Mouse (Mus musculus) midbrain, embryonic 14.5 days (tissue): ENCODE data around the gene Zfyve9. TPM values are rescaled to one million over a fixed set of nuclear protein-coding genes. Genes with fewer than 3 reads are reported as not detected.
"Not testable (repeated sequence)": the region's sequence is repeated elsewhere in the genome, so short reads cannot be mapped to it uniquely, and the experiment has no call there.

Experiments used
- ATAC-seq: fragments of 200-750 bp; cut with Nextera tagmentation; 2 replicates; pipeline ENCODE4 v1.8.0; 2017; ENCODE audit warnings: moderate number of reproducible peaks, moderate library complexity; ENCODE audit not compliant: low FRiP score, low TSS enrichment
- DNase-seq: peaks from one replicate; pipeline ENCODE4 v3.0.0-alpha.2; 2015
- H3K27ac ChIP-seq: fragments of 300-500 bp; sonication (generic); replicated peaks from 2 replicates; pipeline ENCODE4 v1.5.1; 2014; ENCODE audit warnings: mild to moderate bottlenecking, low read depth, low read length, moderate library complexity
- H3K27me3 ChIP-seq: fragments of 300-500 bp; sonication (generic); 2 replicates; pipeline ENCODE4 v1.6.1; 2014; ENCODE audit warnings: low read length, control low read depth, mixed read lengths; ENCODE audit not compliant: control insufficient read depth, insufficient read depth
- H3K36me3 ChIP-seq: fragments of 300-500 bp; sonication (generic); 2 replicates; pipeline ENCODE4 v1.6.1; 2014; ENCODE audit warnings: low read length, control low read depth; ENCODE audit not compliant: control insufficient read depth, insufficient read depth
- H3K4me1 ChIP-seq: fragments of 300-500 bp; sonication (generic); 2 replicates; pipeline ENCODE4 v1.6.1; 2014; ENCODE audit warnings: mild to moderate bottlenecking, antibody characterized with exemption, low read length, control low read depth; ENCODE audit not compliant: control insufficient read depth, insufficient read depth
- H3K4me2 ChIP-seq: fragments of 300-500 bp; sonication (generic); 2 replicates; pipeline ENCODE4 v1.6.1; 2014; ENCODE audit warnings: mild to moderate bottlenecking, low read length, moderate library complexity
- H3K4me3 ChIP-seq: fragments of 300-500 bp; sonication (generic); replicated peaks from 2 replicates; pipeline ENCODE4 v1.5.1; 2014; ENCODE audit warnings: low read depth, low read length
- H3K9ac ChIP-seq: fragments of 300-500 bp; sonication (generic); replicated peaks from 2 replicates; pipeline ENCODE4 v1.6.1; 2014; ENCODE audit warnings: mild to moderate bottlenecking, low read length, moderate library complexity
- H3K9me3 ChIP-seq: fragments of 300-500 bp; sonication (generic); 2 replicates; pipeline ENCODE4 v1.6.1; 2016; ENCODE audit warnings: low read length, control low read depth, mixed read lengths; ENCODE audit not compliant: control insufficient read depth
- WGBS: fragments of 180-500 bp; shearing (Covaris S2); extraction: QIAGEN DNeasy Blood & Tissue Kit; methylation state at CpG from one replicate; pipeline ENCODE4 v1.1.7; 2014; 5-methylcytosine and 5-hydroxymethylcytosine counted together
- polyA plus RNA-seq: library from polyadenylated mRNA; unstranded; fragments of >200 nt; fragmentation: Nextera tagmentation; extraction: Ambion mirVana; gene quantifications from 2 replicates; pipeline ENCODE4 v1.2.1, GENCODE M21; 2014

Gene Zfyve9
- polyA plus RNA-seq, 1 experiment from 2014 or later: 7.9 TPM

- no peaks in the 10 kb centered on the region for H3K4me1 ChIP-seq
- H3K27me3 ChIP-seq: no peaks in the 10 kb centered on the region
- no peak for DNase-seq
- H3K4me3 ChIP-seq: no peak overlapping the region
- ATAC-seq: no peak
- no peaks in the 10 kb centered on the region for H3K9me3 ChIP-seq
- no peak overlapping the region for H3K27ac ChIP-seq
- no peak overlapping the region for H3K9ac ChIP-seq
- H3K4me2 ChIP-seq: no peak overlapping the region
- peaks cover 27% of the 10 kb centered on the region for H3K36me3 ChIP-seq
These were observed 89.1 kb downstream of the Zfyve9 start for GRCm38 (mm10) chr4:108691469-108691868.

- no peaks in the 10 kb centered on the region for H3K9me3 ChIP-seq
- H3K4me1 ChIP-seq: no peaks in the 10 kb centered on the region
- H3K27me3 ChIP-seq: no peaks in the 10 kb centered on the region
- 96% methylated on average over 3 of the region's 3 CpGs for WGBS
- no peak overlapping the region for H3K9ac ChIP-seq
- peaks cover 27% of the 10 kb centered on the region for H3K36me3 ChIP-seq
- no peak overlapping the region for H3K27ac ChIP-seq
- no peak overlapping the region for H3K4me2 ChIP-seq
- no peak overlapping the region for H3K4me3 ChIP-seq
- DNase-seq (no peak), ATAC-seq (no peak)
These were observed 90.1 kb downstream of the Zfyve9 start for GRCm38 (mm10) chr4:108690479-108690878.

- DNase-seq, H3K4me1 ChIP-seq, H3K27ac ChIP-seq, H3K9ac ChIP-seq, H3K4me3 ChIP-seq, ATAC-seq, H3K9me3 ChIP-seq, H3K27me3 ChIP-seq, H3K4me2 ChIP-seq: not testable (repeated sequence)
- H3K36me3 ChIP-seq: peaks cover 31% of the 10 kb centered on the region
- WGBS: 89% methylated on average over 6 of the region's 7 CpGs
These were observed 93.5 kb downstream of the Zfyve9 start for GRCm38 (mm10) chr4:108687098-108687497.

- DNase-seq (no peak), ATAC-seq (no peak)
- Histone ChIP-seq H3K4me1 (no peaks in the 10 kb centered on the region), H3K4me3 (no peak overlapping the region), H3K27ac (no peak overlapping the region), H3K27me3 (no peaks in the 10 kb centered on the region), H3K36me3 (peaks cover 32% of the 10 kb centered on the region), H3K4me2 (no peak overlapping the region), H3K9ac (no peak overlapping the region), H3K9me3 (no peaks in the 10 kb centered on the region)
- WGBS: 55% methylated on average over 3 of the region's 3 CpGs
These were observed 94.4 kb downstream of the Zfyve9 start for GRCm38 (mm10) chr4:108686156-108686555.

- Histone ChIP-seq H3K9me3 (no peaks in the 10 kb centered on the region), H3K9ac (no peak overlapping the region), H3K27ac (no peak overlapping the region), H3K4me2 (no peak overlapping the region), H3K4me3 (no peak overlapping the region), H3K36me3 (peaks cover 12% of the 10 kb centered on the region), H3K4me1 (no peaks in the 10 kb centered on the region), H3K27me3 (no peaks in the 10 kb centered on the region)
- WGBS: 85% methylated on average over 2 of the region's 2 CpGs
- DNase-seq: peak; percentile 67
- no peak for ATAC-seq
These were observed 116.2 kb downstream of the Zfyve9 start for GRCm38 (mm10) chr4:108664407-108664806.

GRCm38 (mm10) chr4:108638752-108639151, 141.8 kb downstream of the Zfyve9 start:
- no peaks in the 10 kb centered on the region for H3K4me1 ChIP-seq
- H3K27ac ChIP-seq: no peak overlapping the region
- DNase-seq: no peak
- peaks cover 49% of the 10 kb centered on the region for H3K36me3 ChIP-seq
- H3K9ac ChIP-seq: no peak overlapping the region
- no peaks in the 10 kb centered on the region for H3K27me3 ChIP-seq
- H3K9me3 ChIP-seq: no peaks in the 10 kb centered on the region
- 88% methylated on average over 5 of the region's 5 CpGs for WGBS
- no peak for ATAC-seq
- no peak overlapping the region for H3K4me3 ChIP-seq
- H3K4me2 ChIP-seq: no peak overlapping the region

- no peak overlapping the region for H3K4me3 ChIP-seq
- no peaks in the 10 kb centered on the region for H3K27me3 ChIP-seq
- no peak overlapping the region for H3K4me2 ChIP-seq
- no peaks in the 10 kb centered on the region for H3K9me3 ChIP-seq
- DNase-seq (no peak), ATAC-seq (no peak)
- H3K9ac ChIP-seq: no peak overlapping the region
- H3K4me1 ChIP-seq: no peaks in the 10 kb centered on the region
- H3K36me3 ChIP-seq: peaks cover 51% of the 10 kb centered on the region
- WGBS: 80% methylated on average over 3 of the region's 3 CpGs
- no peak overlapping the region for H3K27ac ChIP-seq
These were observed 142.9 kb downstream of the Zfyve9 start for GRCm38 (mm10) chr4:108637721-108638120.

GRCm38 (mm10) chr4:108635101-108635500, 145.5 kb downstream of the Zfyve9 start:
- no peaks in the 10 kb centered on the region for H3K27me3 ChIP-seq
- no peaks in the 10 kb centered on the region for H3K9me3 ChIP-seq
- DNase-seq: no peak

GRCm38 (mm10) chr4:108634696-108635095, 145.9 kb downstream of the Zfyve9 start:
- H3K27me3 ChIP-seq: no peaks in the 10 kb centered on the region
- H3K4me3 ChIP-seq: no peak overlapping the region
- no peaks in the 10 kb centered on the region for H3K4me1 ChIP-seq
- no peak for DNase-seq
- WGBS: 62% methylated on average over 4 of the region's 4 CpGs
- no peaks in the 10 kb centered on the region for H3K9me3 ChIP-seq
- peaks cover 67% of the 10 kb centered on the region for H3K36me3 ChIP-seq
- no peak overlapping the region for H3K27ac ChIP-seq
- no peak overlapping the region for H3K4me2 ChIP-seq
- no peak for ATAC-seq
- no peak overlapping the region for H3K9ac ChIP-seq

More at GRCm38 (mm10) chr4:108635101-108635500, 145.5 kb downstream of the Zfyve9 start:
- H3K36me3 ChIP-seq: peaks cover 63% of the 10 kb centered on the region
- H3K4me3 ChIP-seq: no peak overlapping the region
- H3K27ac ChIP-seq: no peak overlapping the region
- no peak overlapping the region for H3K9ac ChIP-seq
- no peak overlapping the region for H3K4me2 ChIP-seq
- H3K4me1 ChIP-seq: no peaks in the 10 kb centered on the region
- no peak for ATAC-seq
